Mouse (Mus musculus) yolk sac, embryonic 10.5 days (tissue): Measurements from ENCODE around the gene Nrros.

Source experiments
- DNase-seq: peaks from one replicate; pipeline ENCODE4 v3.0.0-alpha.2; 2017; ENCODE audit warnings: low spot score

The Nrros gene

DNA sequence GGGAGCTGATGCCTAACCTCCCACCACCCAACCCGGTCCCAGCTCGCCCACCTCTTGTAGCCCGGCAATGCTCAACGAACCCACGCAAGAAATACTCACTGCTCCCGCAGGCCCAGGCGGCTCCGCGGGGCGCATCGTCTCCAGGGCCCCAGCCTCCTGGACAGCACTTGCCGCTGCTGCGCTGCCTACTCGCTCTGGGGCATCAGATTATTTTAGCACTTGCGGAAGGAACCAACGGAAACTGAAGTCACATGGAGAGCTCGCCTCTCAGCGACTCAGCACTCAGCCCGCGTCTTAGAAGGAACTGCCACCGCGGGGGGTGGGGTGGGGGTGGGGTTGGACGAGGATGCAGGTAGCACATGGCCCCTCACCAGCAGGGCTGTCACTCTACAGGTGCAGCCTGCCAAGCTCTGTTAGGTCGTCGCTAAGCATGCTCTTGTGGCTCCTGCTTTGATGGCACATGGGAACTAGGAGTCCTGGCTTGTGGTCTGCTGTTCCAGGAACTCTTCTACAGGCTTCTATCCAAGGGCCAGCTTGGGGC is at the start of gene Nrros:
Gene Nrros, minus strand, starts transcription at position 314 of the 541 bp plus-strand sequence.
- peak; percentile 46 for DNase-seq

- DNase-seq = no peak
Observed at GRCm38 (mm10) chr16:32214804-32215576, 49.6 kb upstream of the Nrros start.

- no peak for DNase-seq
Observed at GRCm38 (mm10) chr16:32214156-32214555, 48.8 kb upstream of the Nrros start.

DNA sequence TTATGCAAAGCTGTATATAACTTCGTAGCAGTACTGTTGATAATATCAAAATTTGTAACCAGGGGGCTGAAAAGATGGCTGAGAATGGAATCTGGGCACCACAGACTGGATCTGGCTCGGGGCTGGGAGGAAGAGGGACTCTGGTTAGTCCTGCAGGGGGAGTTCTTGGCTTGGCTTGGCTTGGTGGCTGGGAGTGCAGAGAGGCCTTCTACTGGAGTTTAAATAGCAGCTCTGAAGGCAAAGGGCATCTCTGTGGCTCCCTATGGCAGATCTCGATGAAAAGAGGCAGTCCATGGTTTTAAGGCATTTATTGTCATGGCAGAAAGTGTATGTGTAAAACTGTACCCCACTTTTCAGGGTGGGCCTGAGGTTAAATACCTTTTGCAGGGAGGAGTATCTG is 39.5 kb upstream of the Nrros start:
- DNase-seq = no peak

- DNase-seq = peak; percentile 14
Observed at GRCm38 (mm10) chr16:32202681-32203080, 37.3 kb upstream of the Nrros start.

DNA sequence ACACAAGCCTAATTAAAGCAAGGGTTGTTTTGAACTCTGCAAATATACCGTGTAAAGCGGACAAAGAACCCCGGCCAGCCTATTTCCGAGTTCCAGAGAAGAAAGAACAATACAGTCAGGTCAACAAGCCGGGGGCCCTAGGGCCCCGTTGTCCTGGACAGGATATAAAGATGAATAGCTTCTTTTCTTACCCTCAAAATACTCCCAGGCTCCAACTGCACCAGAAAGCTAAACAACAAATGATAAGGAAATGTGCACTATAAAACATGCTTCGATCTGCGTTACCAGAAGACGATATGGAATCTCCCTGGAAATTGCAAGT is 35.6 kb upstream of the Nrros start:
- no peak for DNase-seq

- no peak for DNase-seq
Observed at GRCm38 (mm10) chr16:32200256-32201003, 35.0 kb upstream of the Nrros start.

DNA sequence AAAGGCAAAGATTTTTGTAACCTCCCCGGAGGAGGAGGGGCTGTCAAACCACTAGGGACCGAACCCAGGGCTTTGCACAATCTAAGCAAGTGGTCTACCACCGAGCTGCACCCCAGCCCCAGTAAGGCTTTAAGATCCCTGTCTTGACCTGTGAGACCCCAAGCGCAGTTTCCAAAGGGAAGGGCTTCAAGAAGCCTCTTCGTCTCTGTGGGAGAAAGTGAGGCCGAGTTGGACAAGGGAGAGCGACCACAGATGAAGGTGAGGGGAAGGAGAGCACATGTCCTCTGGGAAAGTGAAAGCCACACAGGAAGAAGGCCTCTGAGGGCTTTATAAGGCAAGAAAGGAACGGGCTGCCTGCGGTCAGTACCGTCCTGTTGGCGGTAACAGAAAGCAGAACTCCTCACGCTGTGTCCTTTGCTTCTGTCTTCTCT is 24.6 kb upstream of the Nrros start:
- no peak for DNase-seq

- DNase-seq = no peak
Observed at GRCm38 (mm10) chr16:32189109-32189508, 23.7 kb upstream of the Nrros start.

GRCm38 (mm10) chr16:32186056-32186455 is 20.7 kb upstream of the Nrros start:
- DNase-seq = no peak

DNA sequence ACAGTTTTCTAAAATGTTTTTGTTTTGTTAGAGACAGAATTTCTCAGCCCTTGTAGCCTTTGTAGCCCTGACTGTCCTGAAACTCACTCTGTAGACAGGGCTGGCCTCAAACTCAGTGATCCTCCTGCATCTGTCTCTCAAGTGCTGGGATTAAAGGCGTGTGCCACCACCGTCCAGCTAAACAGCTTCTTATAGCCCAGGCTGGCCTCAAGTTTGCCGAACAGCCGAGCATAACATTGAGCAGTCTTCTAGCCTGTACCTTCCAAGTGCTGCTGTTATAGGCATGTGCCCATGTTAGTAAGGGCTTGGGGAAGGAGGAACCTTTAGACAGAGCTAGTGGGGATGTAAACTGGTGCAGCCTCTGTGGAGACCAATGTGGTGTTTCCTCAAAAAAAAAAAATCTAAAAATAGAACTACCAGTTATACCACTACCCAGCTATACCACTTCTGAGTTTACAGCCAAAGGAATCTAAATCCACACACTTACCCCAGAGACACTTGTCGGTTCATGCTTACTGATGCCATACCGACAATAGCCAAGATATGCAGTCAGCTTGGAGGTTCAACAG is 14.0 kb upstream of the Nrros start, which contains the start of gene Bex6:
Gene Bex6, plus strand, starts transcription at position 491 of the 569 bp plus-strand sequence.
- no peak for DNase-seq

GRCm38 (mm10) chr16:32176896-32177686 is 11.7 kb upstream of the Nrros start:
- peak; percentile 57 for DNase-seq

GRCm38 (mm10) chr16:32175029-32175428 is 9.6 kb upstream of the Nrros start:
- DNase-seq = no peak

DNA sequence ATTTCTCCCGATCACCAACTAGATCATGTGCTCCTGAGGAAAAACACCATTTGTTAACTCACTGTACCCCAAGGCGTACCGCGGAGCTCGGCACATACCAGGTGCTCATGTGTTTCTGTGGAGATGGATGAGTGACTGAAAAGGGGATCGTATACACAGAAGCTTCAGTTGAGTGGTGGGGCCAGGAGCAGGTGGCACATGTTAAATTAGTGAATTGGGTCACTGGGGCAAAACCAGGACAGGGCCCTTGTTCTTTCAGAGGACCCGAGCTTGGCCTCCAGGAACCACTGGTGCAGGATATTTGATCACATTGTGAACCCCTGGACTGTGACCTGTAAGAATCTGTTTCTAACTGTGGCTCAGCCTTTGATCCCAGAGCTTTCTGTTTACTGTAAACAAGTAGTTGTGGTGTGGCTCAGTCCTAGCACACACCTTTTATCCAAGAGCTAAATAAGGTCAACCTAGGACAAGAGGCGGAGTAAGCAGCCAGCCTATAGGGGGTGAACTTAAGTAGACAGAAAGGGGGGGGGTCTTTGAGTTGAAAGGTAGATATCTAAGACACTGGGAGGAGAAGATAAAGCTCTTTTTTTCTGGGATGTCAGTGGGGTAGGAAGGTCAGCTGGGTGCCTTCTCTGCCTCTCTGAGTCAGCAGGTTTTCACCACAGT is 9.1 kb upstream of the Nrros start:
- no peak for DNase-seq

DNA sequence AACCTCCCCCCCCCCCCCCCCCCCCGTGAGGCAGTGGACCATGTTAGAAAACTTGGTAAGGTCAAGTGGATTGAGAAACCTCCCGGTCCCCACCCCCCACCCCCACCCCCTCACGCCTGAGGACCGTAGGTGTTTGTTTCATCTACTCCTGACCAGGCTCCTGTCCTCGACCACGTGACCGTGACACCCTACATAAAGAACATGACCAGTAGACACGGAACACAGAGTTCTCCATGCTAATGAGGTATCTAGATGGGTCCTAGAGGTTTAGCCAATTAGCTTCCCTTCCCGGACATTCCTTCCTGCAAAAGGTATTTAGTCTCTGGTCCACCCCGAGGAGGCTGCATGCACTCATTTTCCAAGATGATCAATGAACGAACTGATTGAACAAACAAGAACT is 8.0 kb upstream of the Nrros start:
- no peak for DNase-seq

- DNase-seq = no peak
Observed at GRCm38 (mm10) chr16:32171031-32171731, 5.8 kb upstream of the Nrros start.

DNA sequence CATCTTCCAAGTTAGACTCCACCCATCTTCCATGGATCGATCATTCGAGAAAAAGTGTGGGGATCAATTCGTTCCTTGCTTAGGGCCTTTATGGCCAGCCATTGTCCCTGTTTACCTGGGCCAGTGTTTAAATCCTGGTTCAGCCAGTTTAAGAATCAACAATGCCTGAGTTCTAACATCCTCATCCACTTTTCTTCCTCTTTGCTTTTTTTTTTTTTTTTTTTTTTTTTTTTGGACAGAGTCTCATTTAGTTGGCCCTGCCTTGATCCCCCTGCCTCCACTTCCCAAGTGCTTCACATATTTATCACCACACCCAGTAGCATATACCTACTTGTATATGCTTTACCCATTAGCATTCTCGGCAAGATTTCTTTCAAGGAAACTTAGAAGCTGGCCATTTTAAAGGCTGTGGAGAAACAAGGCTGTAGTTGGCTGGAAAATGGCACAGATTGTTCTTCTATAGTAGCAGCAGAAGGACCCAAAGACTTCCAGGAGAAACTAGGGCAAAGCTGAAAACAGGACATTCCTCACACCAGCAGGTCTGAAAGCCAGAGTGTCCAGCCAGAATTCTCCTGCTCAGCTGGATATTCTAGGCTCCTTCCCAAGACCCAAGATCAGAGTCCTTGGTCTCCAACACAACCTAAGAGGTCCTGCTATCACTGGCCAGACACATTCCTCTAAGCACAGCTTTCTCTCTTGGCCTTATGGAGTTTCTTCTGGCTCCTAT is 2.6 kb upstream of the Nrros start:
- DNase-seq = no peak

DNA sequence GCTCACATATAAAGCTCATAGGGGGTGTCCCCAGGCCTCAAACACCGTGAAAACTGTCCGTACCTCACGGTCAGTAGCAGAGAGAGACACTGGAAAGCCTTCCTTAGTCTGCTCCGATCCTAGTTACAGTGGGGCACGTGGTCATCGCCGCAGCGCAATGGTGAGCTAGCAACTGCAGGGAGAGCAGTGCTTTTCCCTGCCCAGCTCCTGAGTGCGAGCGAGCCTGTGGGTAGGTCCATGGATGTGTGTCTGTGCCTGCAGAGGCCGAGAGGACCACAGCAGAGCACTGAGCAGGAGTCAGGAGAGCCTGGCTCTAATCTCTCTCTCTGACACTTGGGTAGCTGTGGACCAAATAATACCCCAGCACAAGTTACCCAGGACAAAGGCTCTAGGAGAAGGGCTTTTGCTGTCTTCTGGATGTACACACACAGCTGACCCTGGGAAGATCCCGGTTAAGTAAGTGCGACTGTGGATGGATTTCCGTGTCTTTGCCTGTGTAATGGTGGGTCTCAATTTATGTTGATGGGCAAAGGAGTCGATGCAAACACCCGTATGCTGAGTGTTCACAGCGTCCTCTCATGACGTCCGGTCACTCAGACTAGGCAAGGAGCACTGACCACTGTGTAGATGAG is 882 bp downstream of the Nrros start:
- no peak for DNase-seq

GRCm38 (mm10) chr16:32163891-32164290 is 1.5 kb downstream of the Nrros start:
- no peak for DNase-seq

GRCm38 (mm10) chr16:32163392-32163791 is 2.0 kb downstream of the Nrros start:
- DNase-seq = no peak
